1 mouse cellular context compared by ENCODE assay signal in the genomic region with DNA sequence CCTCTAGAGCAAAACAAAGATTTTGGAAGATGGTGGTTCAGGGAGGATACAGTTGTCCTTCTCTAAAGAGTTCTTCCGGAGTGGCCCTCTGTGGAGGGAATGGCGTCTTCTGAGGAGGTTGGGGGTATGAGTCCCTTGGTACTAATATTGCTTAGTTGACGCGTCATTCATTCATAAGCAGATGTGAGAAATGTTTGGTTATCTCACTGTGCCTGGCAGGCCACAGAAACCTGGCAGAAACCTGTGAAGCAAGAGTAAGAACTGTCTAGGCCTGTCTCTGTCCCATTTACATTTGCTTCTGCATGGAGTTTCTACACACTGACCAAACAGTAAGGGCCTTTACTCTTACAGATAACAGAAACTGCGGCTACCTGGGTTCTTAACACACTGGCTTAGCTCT.
A peak's percentile ranks its signal among the peaks of the same experiment; 100 is the strongest.
TF ChIP-seq lines count a peak whose summit lies in the region.

No protein-coding gene starts in this region.

TF ChIP-seq in CH12.LX, 34 proteins besides CTCF, POLR2A, EP300 and RAD21:
- TF ChIP-seq GABPA (IDR thresholded peaks at IDR 0.05; ENCODE audit: insufficient replicate concordance, low read depth, low read length) (no peak), IRF4 (IDR thresholded peaks at IDR 0.05; ENCODE audit: low read depth, low read length) (peak; percentile 51), MXI1 (IDR thresholded peaks at IDR 0.05; ENCODE audit: low read depth, low read length) (peak; percentile 55; the same call in 1 of the 2 replicates), ETS1 (conservative IDR thresholded peaks at IDR 0.05; ENCODE audit: low read depth, low read length) (peak; percentile 28; the same call in 1 of the 2 replicates), SIN3A (IDR thresholded peaks at IDR 0.05; ENCODE audit: low read length) (peak; percentile 73), MAZ (IDR thresholded peaks at IDR 0.05; ENCODE audit: low read depth, low read length) (0 out of 2 replicates have a peak, but pooled peaks have one; percentile 45), E2F4 (IDR thresholded peaks at IDR 0.05; ENCODE audit: insufficient replicate concordance, low read depth, low read length) (no peak), CHD1 (IDR thresholded peaks at IDR 0.05; ENCODE audit: low read depth, low read length) (peak; percentile 79; the same call in 1 of the 2 replicates)
